Mouse (Mus musculus) MEL (cell line): ENCODE data around the gene Etnk2. TPM values are rescaled to one million over a fixed set of nuclear protein-coding genes. Genes with fewer than 3 reads are reported as not detected.

Source experiments
- DNase-seq: peaks from one replicate; pipeline ENCODE4 v3.0.0; 2011; ENCODE audit warnings: low read depth, low spot score
- H3K27ac ChIP-seq: 2 replicates; pipeline ENCODE4 v1.5.1; 2012; ENCODE audit warnings: low read depth, mild to moderate bottlenecking, control low read depth, low read length, moderate library complexity; ENCODE audit not compliant: control insufficient read depth
- H3K27me3 ChIP-seq, 2 experiments: fragments of 150-350 bp in 1 of 2; sonication (generic) in 1 of 2; 2 replicates each; pipeline ENCODE4 v1.6.1; 2012; ENCODE audit warnings: low read length in 2 of 2, mild to moderate bottlenecking in 2 of 2, improper control_type of control experiment in 1 of 2, moderate library complexity in 1 of 2; ENCODE audit not compliant: insufficient read depth in 2 of 2, control insufficient read depth in 1 of 2
- H3K36me3 ChIP-seq, 2 experiments: 2 replicates each; pipeline ENCODE4 v1.6.1; 2012 to 2014; ENCODE audit warnings: low read length in 2 of 2, improper control_type of control experiment in 1 of 2, inconsistent platforms in 1 of 2, mild to moderate bottlenecking in 1 of 2; ENCODE audit not compliant: insufficient read depth in 2 of 2, control insufficient read depth in 1 of 2
- H3K4me1 ChIP-seq, 2 experiments: fragments of 150-350 bp in 1 of 2; sonication (generic) in 1 of 2; 2 replicates each; pipeline ENCODE4 v1.6.1; 2012; ENCODE audit warnings: low read length in 2 of 2, improper control_type of control experiment in 1 of 2, mild to moderate bottlenecking in 1 of 2; ENCODE audit not compliant: insufficient read depth in 2 of 2, control insufficient read depth in 1 of 2
- H3K4me3 ChIP-seq, 2 experiments: fragments of 150-350 bp in 1 of 2; sonication (generic) in 1 of 2; 2 replicates each; pipeline ENCODE4 v1.5.1; 2012; ENCODE audit warnings: low read depth in 2 of 2, low read length in 2 of 2, mild to moderate bottlenecking in 2 of 2, moderate library complexity in 2 of 2, control low read depth in 1 of 2, improper control_type of control experiment in 1 of 2; ENCODE audit not compliant: control insufficient read depth in 1 of 2, insufficient read depth in 1 of 2
- H3K79me2 ChIP-seq: 2 replicates; pipeline ENCODE4 v1.6.1; 2012; ENCODE audit warnings: mild to moderate bottlenecking, low read length, moderate library complexity; ENCODE audit not compliant: control insufficient read depth, poor library complexity, insufficient read depth
- H3K9ac ChIP-seq: 2 replicates; pipeline ENCODE4 v1.6.1; 2012; ENCODE audit warnings: low read depth, mild to moderate bottlenecking, control low read depth, low read length, moderate library complexity; ENCODE audit not compliant: control insufficient read depth, poor library complexity, severe bottlenecking
- H3K9me3 ChIP-seq: fragments of 150-350 bp; sonication (generic); replicated peaks from 2 replicates; pipeline ENCODE4 v1.6.1; 2012; ENCODE audit warnings: mild to moderate bottlenecking, low read length, improper control_type of control experiment, moderate library complexity; ENCODE audit not compliant: insufficient read depth
- CHD2 ChIP-seq: IDR thresholded peaks from 2 replicates; pipeline ENCODE4 v1.6.1; 2011; ENCODE audit warnings: low read length, improper control_type of control experiment
- CTCF ChIP-seq, 3 experiments: IDR thresholded peaks in 2 of 3; conservative IDR thresholded peaks in 1 of 3; 2 replicates each; pipeline ENCODE4 v1.5.1; 2011 to 2012; ENCODE audit warnings: low read length in 3 of 3, low read depth in 2 of 3, mild to moderate bottlenecking in 2 of 3, improper control_type of control experiment in 1 of 3, inconsistent platforms in 1 of 3, mixed read lengths in 1 of 3, moderate library complexity in 1 of 3; ENCODE audit not compliant: control insufficient read depth in 1 of 3, insufficient read depth in 1 of 3, poor library complexity in 1 of 3, severe bottlenecking in 1 of 3
- ETS1 ChIP-seq: IDR thresholded peaks from 2 replicates; pipeline ENCODE4 v1.6.1; 2012; ENCODE audit warnings: low read depth, mild to moderate bottlenecking, inconsistent platforms, low read length, improper control_type of control experiment, moderate library complexity
- GABPA ChIP-seq: IDR thresholded peaks from 2 replicates; pipeline ENCODE4 v1.6.1; 2012; ENCODE audit warnings: low read depth, mild to moderate bottlenecking, inconsistent platforms, low read length, improper control_type of control experiment, moderate library complexity
- GATA1 ChIP-seq: IDR thresholded peaks from 2 replicates; pipeline ENCODE4 v1.6.1; 2011; ENCODE audit warnings: low read depth, low read length, improper control_type of control experiment
- HCFC1 ChIP-seq: IDR thresholded peaks from 2 replicates; pipeline ENCODE4 v1.6.1; 2012; ENCODE audit warnings: low read depth, mild to moderate bottlenecking, inconsistent platforms, low read length, improper control_type of control experiment, moderate library complexity
- KAT2A ChIP-seq: conservative IDR thresholded peaks from 2 replicates; pipeline ENCODE4 v1.6.1; 2012; ENCODE audit warnings: low read depth, low read length, improper control_type of control experiment, inconsistent platforms
- NRF1 ChIP-seq: IDR thresholded peaks from 2 replicates; pipeline ENCODE4 v1.6.1; 2014; ENCODE audit warnings: low read depth, mild to moderate bottlenecking, inconsistent platforms, low read length, improper control_type of control experiment, moderate library complexity; ENCODE audit not compliant: poor library complexity, insufficient read depth, severe bottlenecking
- POLR2A ChIP-seq, 2 experiments: IDR thresholded peaks; 2 replicates each; pipeline ENCODE4 v1.6.1; 2011 to 2012; ENCODE audit warnings: low read length in 2 of 2, mild to moderate bottlenecking in 2 of 2, control low read depth in 1 of 2, improper control_type of control experiment in 1 of 2, low read depth in 1 of 2, moderate library complexity in 1 of 2; ENCODE audit not compliant: control insufficient read depth in 1 of 2, insufficient read depth in 1 of 2, poor library complexity in 1 of 2
- RAD21 ChIP-seq: IDR thresholded peaks from 2 replicates; pipeline ENCODE4 v1.6.1; 2011; ENCODE audit warnings: mild to moderate bottlenecking, low read depth, low read length, improper control_type of control experiment
- SMC3 ChIP-seq: IDR thresholded peaks from 2 replicates; pipeline ENCODE4 v1.6.1; 2011; ENCODE audit warnings: low read depth, low read length, improper control_type of control experiment
- TAL1 ChIP-seq: IDR thresholded peaks from 2 replicates; pipeline ENCODE4 v1.6.1; 2012; ENCODE audit warnings: mild to moderate bottlenecking, inconsistent platforms, low read length, moderate library complexity, mixed read lengths
- TCF12 ChIP-seq: IDR thresholded peaks from 2 replicates; pipeline ENCODE4 v1.6.1; 2014; ENCODE audit warnings: low read depth, mild to moderate bottlenecking, inconsistent platforms, low read length, improper control_type of control experiment, moderate library complexity
- UBTF ChIP-seq: IDR thresholded peaks from 2 replicates; pipeline ENCODE4 v1.6.1; 2012; ENCODE audit warnings: low read depth, mild to moderate bottlenecking, inconsistent platforms, low read length, improper control_type of control experiment, moderate library complexity, borderline replicate concordance; ENCODE audit not compliant: insufficient read depth
- USF1 ChIP-seq: IDR thresholded peaks from 2 replicates; pipeline ENCODE4 v1.6.1; 2014; ENCODE audit warnings: low read depth, mild to moderate bottlenecking, inconsistent platforms, low read length, improper control_type of control experiment, moderate library complexity
- ZC3H11A ChIP-seq: IDR thresholded peaks from 2 replicates; pipeline ENCODE4 v1.6.1; 2012; ENCODE audit warnings: low read depth, mild to moderate bottlenecking, inconsistent platforms, low read length, improper control_type of control experiment
- ZMIZ1 ChIP-seq: IDR thresholded peaks from 2 replicates; pipeline ENCODE4 v1.6.1; 2012; ENCODE audit warnings: low read depth, mild to moderate bottlenecking, inconsistent platforms, low read length, improper control_type of control experiment, moderate library complexity
- polyA plus RNA-seq, 2 experiments: library from polyadenylated mRNA; stranded (reverse) in 1 of 2; unstranded in 1 of 2; fragments of >175 nt in 1 of 2; fragments of >200 nt in 1 of 2; gene quantifications; 2 replicates each; pipeline versions ENCODE4 v1.2.1 to v1.2.4; 2012; ENCODE audit warnings: low replicate concordance in 2 of 2, low read depth in 1 of 2; ENCODE audit not compliant: insufficient read length in 2 of 2, insufficient read depth in 1 of 2, missing spikeins in 1 of 2
- total RNA-seq: library from RNA; depleted of rRNA; stranded (reverse); fragments of 300-350 nt; gene quantifications from 2 replicates; pipeline ENCODE4 v1.2.3, GENCODE M21; 2012

The Etnk2 gene
- total and polyA plus RNA-seq, 3 experiments: 0.06 to 0.08 TPM; not detected in 1

DNA sequence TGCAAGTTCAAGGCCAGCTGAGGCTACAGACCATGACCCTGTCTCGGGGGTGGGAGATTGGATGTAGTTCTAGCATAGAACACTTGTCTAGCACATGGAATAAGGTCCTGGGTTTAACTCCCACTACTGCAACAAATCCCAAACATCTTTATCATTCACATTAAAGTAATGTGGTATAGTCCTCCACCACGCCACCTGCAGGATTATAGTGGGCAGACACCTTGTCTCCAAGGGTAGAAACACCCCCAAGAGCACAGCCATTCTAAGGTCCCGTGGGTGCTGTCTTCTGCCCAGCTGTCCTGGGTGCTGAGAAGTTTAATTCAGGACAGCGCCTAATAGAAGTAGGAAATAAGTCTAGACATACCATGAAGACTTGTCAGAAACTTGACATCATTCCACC, 46.8 kb upstream of the Etnk2 start:
- Histone ChIP-seq H3K36me3 (peaks cover 0 to 2% of the 10 kb centered on the region in 2 experiments; a peak in 1 of 4 replicates), H3K4me3 (no peak overlapping the region), H3K4me1 (peaks cover under 1 to 15% of the 10 kb centered on the region in 2 experiments; a peak in 3 of 4 replicates), H3K9me3 (no peaks in the 10 kb centered on the region), H3K79me2 (no peaks in the 10 kb centered on the region), H3K27ac (no peak overlapping the region), H3K9ac (no peak overlapping the region), H3K27me3 (no peaks in the 10 kb centered on the region)
- DNase-seq: peak; percentile 31
- TF ChIP-seq CTCF (IDR thresholded peaks at IDR 0.05 in 2 of 3, conservative IDR thresholded peaks at IDR 0.05 in 1 of 3; ENCODE audit: control insufficient read depth in 1 of 3, insufficient read depth in 1 of 3, low read depth in 2 of 3, low read length in 3 of 3, poor library complexity in 1 of 3, severe bottlenecking in 1 of 3) (peak; percentile 22 to 54 (median 29); a peak in 3 of 6 replicates), RAD21 (no peak; the same call in 1 of the 2 replicates), ETS1 (no peak), SMC3 (peak; percentile 54)

DNA sequence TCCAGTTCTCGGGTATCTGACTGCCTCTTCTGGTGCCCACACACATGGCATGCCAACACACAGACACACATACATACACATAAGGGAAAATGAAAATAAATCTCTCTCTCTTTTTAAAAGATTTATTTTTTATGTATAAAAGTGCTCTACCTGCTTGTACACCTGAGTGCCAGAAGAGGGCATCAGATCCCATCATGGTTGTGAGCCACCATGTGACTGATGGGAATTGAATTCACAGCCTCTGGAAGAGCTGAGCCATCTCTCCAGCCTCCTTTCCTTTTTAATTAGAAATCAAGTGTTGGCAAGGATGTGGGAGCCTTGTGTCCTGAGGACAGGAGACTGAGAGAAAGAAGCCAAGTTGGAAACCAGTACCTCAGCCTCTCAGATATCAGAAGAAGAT, 46.2 kb upstream of the Etnk2 start:
- DNase-seq: peak; percentile 39
- peak; percentile 73 for TF ChIP-seq USF1
- TF ChIP-seq ZMIZ1: no peak
- TF ChIP-seq UBTF: no peak
- no peak for TF ChIP-seq GABPA
- TF ChIP-seq TAL1: no peak
- TF ChIP-seq KAT2A: no peak
- no peak for TF ChIP-seq NRF1
- peak; percentile 63 for TF ChIP-seq SMC3
- TF ChIP-seq CTCF (IDR thresholded peaks at IDR 0.05 in 2 of 3, conservative IDR thresholded peaks at IDR 0.05 in 1 of 3; ENCODE audit: control insufficient read depth in 1 of 3, insufficient read depth in 1 of 3, low read depth in 2 of 3, low read length in 3 of 3, poor library complexity in 1 of 3, severe bottlenecking in 1 of 3): peak; percentile 33 to 59 (median 41); a peak in 5 of 6 replicates
- TF ChIP-seq GATA1: no peak
- no peak for TF ChIP-seq ZC3H11A
- no peak for TF ChIP-seq CHD2
- no peak for TF ChIP-seq TCF12
- peak; percentile 32 for TF ChIP-seq RAD21
- no peak for TF ChIP-seq HCFC1
- no peak for TF ChIP-seq POLR2A (IDR thresholded peaks at IDR 0.05; ENCODE audit: control insufficient read depth in 1 of 2, insufficient read depth in 1 of 2, low read depth in 1 of 2, low read length in 2 of 2, poor library complexity in 1 of 2)
- peaks cover 0 to 2% of the 10 kb centered on the region in 2 experiments; a peak in 1 of 4 replicates for H3K36me3 ChIP-seq
- peaks cover 0 to 2% of the 10 kb centered on the region in 2 experiments; a peak in 1 of 4 replicates for H3K27me3 ChIP-seq
- H3K27ac ChIP-seq: no peak overlapping the region
- no peak overlapping the region for H3K4me3 ChIP-seq
- H3K9ac ChIP-seq: no peak overlapping the region
- no peaks in the 10 kb centered on the region for H3K79me2 ChIP-seq
- H3K4me1 ChIP-seq: peaks cover 0 to 9% of the 10 kb centered on the region in 2 experiments; a peak in 1 of 4 replicates
- H3K9me3 ChIP-seq: no peaks in the 10 kb centered on the region
